Mouse (Mus musculus) thymus, postnatal 14 days (tissue): ENCODE measurements around the gene Fam78a.

Source experiments
- DNase-seq: peaks from one replicate; pipeline ENCODE4 v3.0.0; 2021

Gene Fam78a

GRCm38 (mm10) chr2:32095351-32096121, 10.9 kb upstream of the Fam78a start, which contains the start of gene Plpp7:
TSS of gene Plpp7 (plus strand) at chr2:32095528.
- DNase-seq = no peak

- DNase-seq = no peak
These were observed 9.5 kb upstream of the Fam78a start for GRCm38 (mm10) chr2:32094001-32094707.

GRCm38 (mm10) chr2:32091956-32092355, 7.3 kb upstream of the Fam78a start:
- DNase-seq = no peak

- DNase-seq = no peak
These were observed 5.5 kb upstream of the Fam78a start for GRCm38 (mm10) chr2:32090145-32090544.

GRCm38 (mm10) chr2:32089606-32090005, 4.9 kb upstream of the Fam78a start:
- DNase-seq = no peak

GRCm38 (mm10) chr2:32088372-32088981, 3.8 kb upstream of the Fam78a start:
- peak; percentile 48 for DNase-seq

- no peak for DNase-seq
These were observed 2.9 kb upstream of the Fam78a start for GRCm38 (mm10) chr2:32087606-32088005.

- DNase-seq = peak; percentile 19
These were observed 574 bp upstream of the Fam78a start for GRCm38 (mm10) chr2:32085231-32085630.

GRCm38 (mm10) chr2:32084872-32085199, 179 bp upstream of the Fam78a start:
- DNase-seq = no peak

- peak; percentile 89 for DNase-seq
These were observed 1.3 kb downstream of the Fam78a start for GRCm38 (mm10) chr2:32083159-32084011.

- peak; percentile 44 for DNase-seq
These were observed 2.4 kb downstream of the Fam78a start for GRCm38 (mm10) chr2:32082229-32082628.

- DNase-seq = peak; percentile 42
These were observed 3.2 kb downstream of the Fam78a start for GRCm38 (mm10) chr2:32081296-32081929.

GRCm38 (mm10) chr2:32080681-32081080, 4.0 kb downstream of the Fam78a start:
- peak; percentile 54 for DNase-seq

- peak; percentile 32 for DNase-seq
These were observed 5.4 kb downstream of the Fam78a start for GRCm38 (mm10) chr2:32079191-32079725.

GRCm38 (mm10) chr2:32078522-32078921, 6.1 kb downstream of the Fam78a start:
- DNase-seq = peak; percentile 89

GRCm38 (mm10) chr2:32077744-32078143, 6.9 kb downstream of the Fam78a start:
- DNase-seq = peak; percentile 52

GRCm38 (mm10) chr2:32075368-32075767, 9.3 kb downstream of the Fam78a start:
- DNase-seq = no peak

GRCm38 (mm10) chr2:32074404-32074803, 10.3 kb downstream of the Fam78a start:
- DNase-seq = peak; percentile 12

- no peak for DNase-seq
These were observed 13.9 kb downstream of the Fam78a start for GRCm38 (mm10) chr2:32070747-32071146.

GRCm38 (mm10) chr2:32068811-32069607, 15.6 kb downstream of the Fam78a start:
- no peak for DNase-seq

- no peak for DNase-seq
These were observed 18.7 kb downstream of the Fam78a start for GRCm38 (mm10) chr2:32066005-32066404.
